14 mouse cellular contexts compared by ENCODE assay signal in genomic region chr5:113199126-113199771, GRCm38 (mm10). TPM values are rescaled to one million over a fixed set of nuclear protein-coding genes. Genes with fewer than 3 reads are reported as not detected.
A peak's percentile ranks its signal among the peaks of the same experiment; 100 is the strongest.
DNase-seq lines count a peak whose midpoint lies in the region; ATAC-seq and TF ChIP-seq lines count a peak whose summit lies in the region.
"Had no signal": no experiment of that assay in that cellular context is flagged by ENCODE, and none has a peak within 500 bp of the region (broad histone marks: within the 10 kb centered on the region; RNA-seq: fewer than 3 reads in every experiment).

No protein-coding gene starts in this region.

- H3K4me3 ChIP-seq in gastrocnemius, adult 2 months = no peak overlapping the region; the same call in 1 of the 2 replicates
- H3K4me3 ChIP-seq in liver, embryonic 13.5 days (replicated peaks) = no peak overlapping the region
- H3K4me3 ChIP-seq in embryonic facial prominence, embryonic 14.5 days (ENCODE audit: low read depth, low read length) = no peak overlapping the region
- H3K4me3 ChIP-seq in limb, embryonic 15.5 days = no peak overlapping the region
- H3K4me3 ChIP-seq: embryonic facial prominence, embryonic 15.5 days had no signal

- no peaks in the 10 kb centered on the region for H3K27me3 ChIP-seq in liver, embryonic 13.5 days
- no peaks in the 10 kb centered on the region for H3K27me3 ChIP-seq in embryonic facial prominence, embryonic 14.5 days (replicated peaks; ENCODE audit: control insufficient read depth, insufficient read depth, low read length)
- H3K27me3 ChIP-seq in limb, embryonic 15.5 days = no peaks in the 10 kb centered on the region
- H3K27me3 ChIP-seq: embryonic facial prominence, embryonic 15.5 days had no signal

- peaks cover 23% of the 10 kb centered on the region for H3K4me1 ChIP-seq in liver, embryonic 13.5 days (replicated peaks)
- H3K4me1 ChIP-seq in embryonic facial prominence, embryonic 14.5 days (ENCODE audit: control insufficient read depth, insufficient read depth, low read length) = peaks cover 10% of the 10 kb centered on the region
- peaks cover 16% of the 10 kb centered on the region for H3K4me1 ChIP-seq in limb, embryonic 15.5 days

- WGBS in liver, embryonic 13.5 days (ENCODE audit: insufficient replicate concordance) = 47% methylated on average over 8 of the region's 8 CpGs
- WGBS in embryonic facial prominence, embryonic 14.5 days = 48% methylated on average over 7 of the region's 8 CpGs
- WGBS in limb, embryonic 15.5 days = 54% methylated on average over 8 of the region's 8 CpGs

- no peak for TF ChIP-seq CTCF in gastrocnemius, adult 2 months (IDR thresholded peaks at IDR 0.05)

- no peaks in the 10 kb centered on the region for H3K36me3 ChIP-seq in liver, embryonic 13.5 days
- no peaks in the 10 kb centered on the region for H3K36me3 ChIP-seq in embryonic facial prominence, embryonic 14.5 days (ENCODE audit: control insufficient read depth, insufficient read depth, low read length)
- no peaks in the 10 kb centered on the region for H3K36me3 ChIP-seq in limb, embryonic 15.5 days
- H3K36me3 ChIP-seq: embryonic facial prominence, embryonic 15.5 days had no signal

- no peak overlapping the region for H3K9ac ChIP-seq in liver, embryonic 13.5 days
- no peak overlapping the region for H3K9ac ChIP-seq in embryonic facial prominence, embryonic 14.5 days (ENCODE audit: low read depth, low read length)
- H3K9ac ChIP-seq in limb, embryonic 15.5 days = no peak overlapping the region
- H3K9ac ChIP-seq: embryonic facial prominence, embryonic 15.5 days had no signal

- no peak overlapping the region for H3K4me2 ChIP-seq in liver, embryonic 13.5 days
- H3K4me2 ChIP-seq in embryonic facial prominence, embryonic 14.5 days (ENCODE audit: low read depth, low read length) = no peak overlapping the region
- H3K4me2 ChIP-seq in limb, embryonic 15.5 days = no peak overlapping the region
- H3K4me2 ChIP-seq: embryonic facial prominence, embryonic 15.5 days had no signal

- H3K9me3 ChIP-seq in liver, embryonic 13.5 days (replicated peaks) = no peaks in the 10 kb centered on the region
- H3K9me3 ChIP-seq in embryonic facial prominence, embryonic 14.5 days (ENCODE audit: control insufficient read depth, low read length) = no peaks in the 10 kb centered on the region
- H3K9me3 ChIP-seq in limb, embryonic 15.5 days = no peaks in the 10 kb centered on the region
- H3K9me3 ChIP-seq: embryonic facial prominence, embryonic 15.5 days had no signal

- peak; percentile 47 for DNase-seq in gastrocnemius, adult 2 months
- DNase-seq in gastrocnemius, adult 8-10 months (ENCODE audit: low spot score in 2 of 2) = no peak
- DNase-seq in liver, embryonic 13.5 days = no peak
- DNase-seq in liver = no peak
- DNase-seq in embryonic facial prominence, embryonic 14.5 days (ENCODE audit: low spot score) = no peak
- no peak for DNase-seq in adrenal gland, postnatal 25 days
- DNase-seq: B cell, adult 2 months; cerebellum, adult 2 months had no signal

- intact Hi-C loops in gastrocnemius, adult 2 months (cut with DNase I) = no loop called here

- no peak for ATAC-seq in liver, embryonic 13.5 days (ENCODE audit: low read depth)
- no peak for ATAC-seq in embryonic facial prominence, embryonic 14.5 days (ENCODE audit: low read depth)
- ATAC-seq in limb, embryonic 15.5 days (ENCODE audit: insufficient number of reproducible peaks, low FRiP score, low TSS enrichment, low read depth) = no peak
- no peak for ATAC-seq in inflammation-experienced regulatory T-cells, adult 6 months

- H3K27ac ChIP-seq in gastrocnemius, adult 2 months = peak overlapping the region; percentile 85
- H3K27ac ChIP-seq in liver, embryonic 13.5 days = peak overlapping the region; percentile 34
- peak overlapping the region; percentile 55 for H3K27ac ChIP-seq in embryonic facial prominence, embryonic 14.5 days (replicated peaks; ENCODE audit: low read depth, low read length)
- peak overlapping the region; percentile 59; the same call in 1 of the 2 replicates for H3K27ac ChIP-seq in limb, embryonic 15.5 days
- H3K27ac ChIP-seq: macrophage had no signal

RNA-seq across cellular contexts. Expression of gene 2900026A02Rik, which starts 21.8 kb away (rescaled TPM):
- total RNA-seq in gastrocnemius, adult 2 months (2021) = 10 to 100 TPM; 19.6 to 24.6 TPM
- total RNA-seq in gastrocnemius, adult 8-10 months (2022) = 10 to 100 TPM; 21.3 to 26.3 (median 23.9) TPM
- polyA plus RNA-seq in liver, embryonic 13.5 days (2015; fragmentation: Nextera tagmentation; extraction: Ambion mirVana) = 0.98 and 1.2 TPM in 2 replicates
- 8.8 and 9.2 TPM in 2 replicates for polyA plus RNA-seq in embryonic facial prominence, embryonic 14.5 days (2014; fragmentation: Nextera tagmentation; extraction: Ambion mirVana)
- 14.2 and 15.6 TPM in 2 replicates for polyA plus RNA-seq in limb, embryonic 15.5 days (2015; fragmentation: Nextera tagmentation; extraction: Ambion mirVana)
- 12.6 and 17.8 TPM in 2 replicates for total RNA-seq in adrenal gland, postnatal 25 days (2021)
- polyA plus RNA-seq in inflammation-experienced regulatory T-cells, adult 6 months (2017; shearing (Covaris generic)) = 1 to 10 TPM; 1.4 to 3.2 (median 1.4) TPM

RNA-seq across cellular contexts. Expression of gene Tmem211, which starts 27.5 kb away (rescaled TPM):
- total RNA-seq in gastrocnemius, adult 2 months (2021) = not detected
- total RNA-seq in gastrocnemius, adult 8-10 months (2022) = not detected
- not detected in 2 replicates for polyA plus RNA-seq in liver, embryonic 13.5 days (2015; fragmentation: Nextera tagmentation; extraction: Ambion mirVana)
- 0.69 and 1.0 TPM in 2 replicates for polyA plus RNA-seq in embryonic facial prominence, embryonic 14.5 days (2014; fragmentation: Nextera tagmentation; extraction: Ambion mirVana)
- 0.28 and 0.61 TPM in 2 replicates for polyA plus RNA-seq in limb, embryonic 15.5 days (2015; fragmentation: Nextera tagmentation; extraction: Ambion mirVana)
- not detected in 2 replicates for total RNA-seq in adrenal gland, postnatal 25 days (2021)
- polyA plus RNA-seq in inflammation-experienced regulatory T-cells, adult 6 months (2017; shearing (Covaris generic)) = not detected
- total RNA-seq: gastrocnemius, postnatal 4 days had no signal
- polyA plus RNA-seq: macrophage; neural tube, embryonic 14.5 days had no signal

Comparison
In these comparisons a context has a peak if more than half of its experiments do, and no peak if none do; other contexts are left out.
1. H3K27ac ChIP-seq: peak in every context shown above with its lines; median percentile 85 in gastrocnemius, adult 2 months; 59 in limb, embryonic 15.5 days; 55 in embryonic facial prominence, embryonic 14.5 days; 34 in liver, embryonic 13.5 days.